Mouse (Mus musculus): ENCODE measurements at regions not wholly inside any gene's neighbourhood (a gene's known extent, or its start where the extent isn't known, plus 50 kb on each side); places are given as distances from the start of the nearest gene placed in this dataset.

DNA sequence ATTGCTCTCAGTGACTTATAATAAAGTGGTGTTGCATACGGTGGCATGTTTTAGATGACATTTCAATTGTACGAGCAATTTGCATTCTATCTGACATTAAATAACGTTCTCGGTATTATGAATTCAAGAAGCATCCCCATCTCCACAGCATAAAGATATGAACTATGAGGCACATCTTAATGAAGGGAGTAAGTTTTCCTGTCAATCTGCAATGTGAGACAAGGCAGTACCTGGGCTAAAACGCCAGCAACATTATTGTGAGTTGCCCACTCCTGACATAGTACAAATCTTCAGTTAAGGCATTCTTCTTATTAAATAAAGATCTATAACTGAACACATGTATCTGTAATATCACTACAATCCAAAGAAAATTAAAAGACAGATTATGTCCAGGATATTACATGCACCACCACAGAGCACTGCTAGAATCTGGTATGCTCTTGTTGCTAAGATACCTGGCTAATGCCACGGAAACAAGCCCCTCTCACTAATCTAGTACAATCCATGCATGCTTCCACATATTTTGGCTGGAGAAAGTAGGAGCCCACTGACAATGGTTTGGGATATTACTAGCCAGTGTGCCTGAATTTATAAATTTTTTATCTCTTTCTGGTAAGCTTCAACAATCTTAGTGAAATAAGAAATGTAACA is 349.2 kb upstream of the Pitx2 start:
- H3K27ac ChIP-seq (ENCODE audit: insufficient read depth, low read depth, low read length, poor library complexity, severe bottlenecking) = no peak overlapping the region
- no peaks in the 10 kb centered on the region for H3K36me3 ChIP-seq (ENCODE audit: control insufficient read depth, insufficient read depth, low read length, poor library complexity, severe bottlenecking)
- H3K9me3 ChIP-seq (ENCODE audit: control insufficient read depth, insufficient read depth, low read depth, low read length) = no peaks in the 10 kb centered on the region
- H3K4me1 ChIP-seq (ENCODE audit: control insufficient read depth in 2 of 2, insufficient read depth in 2 of 2, low read length in 2 of 2, poor library complexity in 1 of 2) = no peaks in the 10 kb centered on the region
- no peak overlapping the region for H3K9ac ChIP-seq (ENCODE audit: insufficient read depth, low read depth, low read length, poor library complexity, severe bottlenecking)
- DNase-seq (ENCODE audit: low read depth, low spot score) = no peak
- no peak overlapping the region for H3K4me3 ChIP-seq (ENCODE audit: insufficient read depth in 1 of 2, low read depth in 1 of 2, low read length in 2 of 2, poor library complexity in 1 of 2, severe bottlenecking in 1 of 2)
- in situ Hi-C loops (cut with MboI; ENCODE audit: low sequenced_read_pairs in 2 of 2, unreplicated experiment in 2 of 2) = no loop called here
- TF ChIP-seq CHD2 (IDR thresholded peaks at IDR 0.05; ENCODE audit: low read depth, low read length) = no peak
- TF ChIP-seq MAFK (IDR thresholded peaks at IDR 0.05; ENCODE audit: insufficient read depth, low read depth, low read length) = no peak
- no peak for TF ChIP-seq ZC3H11A (IDR thresholded peaks at IDR 0.05; ENCODE audit: borderline replicate concordance, low read depth, low read length)
- no peak for TF ChIP-seq HCFC1 (IDR thresholded peaks at IDR 0.05; ENCODE audit: borderline replicate concordance, insufficient read depth, low read length)
- no peak for TF ChIP-seq ZNF384 (IDR thresholded peaks at IDR 0.05; ENCODE audit: low read depth, low read length)

DNA sequence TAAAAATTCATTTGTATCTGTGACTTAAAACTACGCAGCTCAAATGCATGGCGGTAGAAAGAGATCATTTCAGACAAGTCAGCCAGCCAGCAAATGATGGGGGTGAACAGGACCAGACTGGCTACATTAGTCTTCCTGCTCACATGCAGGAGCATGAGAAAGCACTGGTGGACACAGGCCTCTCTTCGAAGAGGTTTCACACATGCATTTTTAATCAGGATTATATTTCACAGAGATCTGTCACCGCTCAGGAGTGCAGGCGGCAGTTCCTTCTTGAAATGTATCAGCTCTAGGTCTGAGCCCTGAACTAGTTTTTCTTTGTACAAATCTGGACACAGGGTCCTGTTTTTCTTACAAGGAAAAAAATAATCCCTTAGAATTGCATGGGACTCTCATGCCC is 343.2 kb upstream of the Pitx2 start:
- no peaks in the 10 kb centered on the region for H3K36me3 ChIP-seq (ENCODE audit: control insufficient read depth, insufficient read depth, low read length, poor library complexity, severe bottlenecking)
- DNase-seq (ENCODE audit: low read depth, low spot score) = no peak
- H3K4me1 ChIP-seq (ENCODE audit: control insufficient read depth in 2 of 2, insufficient read depth in 2 of 2, low read length in 2 of 2, poor library complexity in 1 of 2) = no peaks in the 10 kb centered on the region
- in situ Hi-C loops (cut with MboI; ENCODE audit: low sequenced_read_pairs in 2 of 2, unreplicated experiment in 2 of 2) = no loop called here
- no peak overlapping the region for H3K27ac ChIP-seq (ENCODE audit: insufficient read depth, low read depth, low read length, poor library complexity, severe bottlenecking)
- no peak overlapping the region for H3K9ac ChIP-seq (ENCODE audit: insufficient read depth, low read depth, low read length, poor library complexity, severe bottlenecking)
- H3K9me3 ChIP-seq (ENCODE audit: control insufficient read depth, insufficient read depth, low read depth, low read length) = no peaks in the 10 kb centered on the region
- no peak overlapping the region for H3K4me3 ChIP-seq (ENCODE audit: insufficient read depth in 1 of 2, low read depth in 1 of 2, low read length in 2 of 2, poor library complexity in 1 of 2, severe bottlenecking in 1 of 2)
- no peak for TF ChIP-seq CHD2 (IDR thresholded peaks at IDR 0.05; ENCODE audit: low read depth, low read length)
- no peak for TF ChIP-seq ZC3H11A (IDR thresholded peaks at IDR 0.05; ENCODE audit: borderline replicate concordance, low read depth, low read length)
- no peak for TF ChIP-seq MAFK (IDR thresholded peaks at IDR 0.05; ENCODE audit: insufficient read depth, low read depth, low read length)
- TF ChIP-seq HCFC1 (IDR thresholded peaks at IDR 0.05; ENCODE audit: borderline replicate concordance, insufficient read depth, low read length) = no peak
- TF ChIP-seq ZNF384 (IDR thresholded peaks at IDR 0.05; ENCODE audit: low read depth, low read length) = no peak

DNA sequence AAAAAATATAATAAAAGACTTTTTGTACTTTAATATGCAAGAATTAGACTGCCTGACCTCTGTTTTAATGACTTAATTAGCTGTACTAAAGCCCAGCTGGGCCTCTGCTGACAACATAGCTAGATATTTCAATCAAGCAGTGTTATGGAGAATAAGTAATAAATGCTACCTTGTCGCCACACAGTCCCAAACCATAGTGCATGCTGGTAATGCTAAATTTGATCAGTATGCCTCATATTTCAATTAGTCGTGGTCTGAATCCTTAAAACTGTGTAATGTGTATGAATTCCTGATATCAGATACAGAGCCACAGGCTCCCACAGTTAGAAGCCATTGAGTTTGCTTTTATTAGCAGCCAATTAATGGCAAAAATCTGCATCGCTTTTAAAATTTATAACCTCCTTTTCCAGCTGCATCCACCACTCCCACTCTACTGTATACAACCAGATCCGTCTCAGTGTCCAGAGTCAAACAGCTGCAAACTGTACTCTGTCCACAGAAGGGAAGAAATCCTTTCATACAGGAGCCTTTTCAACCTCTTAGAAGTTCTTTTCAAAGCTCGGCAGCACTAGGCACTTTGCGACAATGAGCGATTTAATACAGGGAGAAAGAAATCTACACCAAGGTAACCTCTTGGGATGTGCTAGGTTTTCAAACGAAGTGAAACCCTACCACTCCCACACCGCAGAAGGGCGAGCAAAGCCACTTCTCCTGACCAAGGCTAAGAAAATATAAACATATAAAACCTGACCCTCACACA is 317.8 kb upstream of the Pitx2 start:
- Histone ChIP-seq H3K9ac (ENCODE audit: insufficient read depth, low read depth, low read length, poor library complexity, severe bottlenecking) (no peak overlapping the region), H3K27ac (ENCODE audit: insufficient read depth, low read depth, low read length, poor library complexity, severe bottlenecking) (no peak overlapping the region), H3K4me1 (ENCODE audit: control insufficient read depth in 2 of 2, insufficient read depth in 2 of 2, low read length in 2 of 2, poor library complexity in 1 of 2) (no peaks in the 10 kb centered on the region), H3K9me3 (ENCODE audit: control insufficient read depth, insufficient read depth, low read depth, low read length) (no peaks in the 10 kb centered on the region), H3K36me3 (ENCODE audit: control insufficient read depth, insufficient read depth, low read length, poor library complexity, severe bottlenecking) (no peaks in the 10 kb centered on the region), H3K4me3 (ENCODE audit: insufficient read depth in 1 of 2, low read depth in 1 of 2, low read length in 2 of 2, poor library complexity in 1 of 2, severe bottlenecking in 1 of 2) (no peak overlapping the region)
- TF ChIP-seq MAFK (IDR thresholded peaks at IDR 0.05; ENCODE audit: insufficient read depth, low read depth, low read length) (no peak), ZC3H11A (IDR thresholded peaks at IDR 0.05; ENCODE audit: borderline replicate concordance, low read depth, low read length) (no peak), CHD2 (IDR thresholded peaks at IDR 0.05; ENCODE audit: low read depth, low read length) (no peak), HCFC1 (IDR thresholded peaks at IDR 0.05; ENCODE audit: borderline replicate concordance, insufficient read depth, low read length) (no peak), ZNF384 (IDR thresholded peaks at IDR 0.05; ENCODE audit: low read depth, low read length) (no peak)
- in situ Hi-C loops (cut with MboI; ENCODE audit: low sequenced_read_pairs in 2 of 2, unreplicated experiment in 2 of 2) = no loop called here
- no peak for DNase-seq (ENCODE audit: low read depth, low spot score)

DNA sequence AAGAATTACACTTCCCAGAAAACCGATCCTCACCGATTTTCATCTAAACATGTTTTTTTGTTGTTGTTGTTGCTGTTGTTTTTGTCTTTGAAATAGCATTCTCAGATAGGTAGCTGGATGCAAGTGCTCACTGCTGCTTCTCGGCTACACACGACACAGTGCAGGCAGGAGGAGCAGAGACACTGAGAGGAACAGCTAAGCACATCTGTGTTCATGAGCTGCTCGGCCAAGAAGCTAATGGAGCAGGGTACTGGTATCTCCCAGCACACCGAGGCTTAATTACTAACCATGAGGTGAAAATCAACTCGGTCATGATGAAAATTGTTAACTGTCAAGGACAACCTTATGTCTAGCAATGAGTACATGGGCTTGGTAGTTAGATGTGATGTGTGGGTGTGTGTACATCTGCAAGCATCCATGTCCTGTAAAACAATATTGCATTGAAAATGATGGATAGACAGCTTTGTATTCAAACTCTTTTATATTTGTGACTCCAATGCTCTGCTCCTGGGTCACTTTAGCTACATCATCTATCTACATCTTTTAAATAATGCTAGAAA is 316.0 kb upstream of the Pitx2 start:
- Histone ChIP-seq H3K9ac (ENCODE audit: insufficient read depth, low read depth, low read length, poor library complexity, severe bottlenecking) (no peak overlapping the region), H3K4me3 (ENCODE audit: insufficient read depth in 1 of 2, low read depth in 1 of 2, low read length in 2 of 2, poor library complexity in 1 of 2, severe bottlenecking in 1 of 2) (no peak overlapping the region), H3K27ac (ENCODE audit: insufficient read depth, low read depth, low read length, poor library complexity, severe bottlenecking) (no peak overlapping the region), H3K9me3 (ENCODE audit: control insufficient read depth, insufficient read depth, low read depth, low read length) (no peaks in the 10 kb centered on the region), H3K36me3 (ENCODE audit: control insufficient read depth, insufficient read depth, low read length, poor library complexity, severe bottlenecking) (no peaks in the 10 kb centered on the region), H3K4me1 (ENCODE audit: control insufficient read depth in 2 of 2, insufficient read depth in 2 of 2, low read length in 2 of 2, poor library complexity in 1 of 2) (no peaks in the 10 kb centered on the region)
- TF ChIP-seq HCFC1 (IDR thresholded peaks at IDR 0.05; ENCODE audit: borderline replicate concordance, insufficient read depth, low read length) (no peak), ZC3H11A (IDR thresholded peaks at IDR 0.05; ENCODE audit: borderline replicate concordance, low read depth, low read length) (no peak), ZNF384 (IDR thresholded peaks at IDR 0.05; ENCODE audit: low read depth, low read length) (no peak), MAFK (IDR thresholded peaks at IDR 0.05; ENCODE audit: insufficient read depth, low read depth, low read length) (no peak), CHD2 (IDR thresholded peaks at IDR 0.05; ENCODE audit: low read depth, low read length) (no peak)
- in situ Hi-C loops (cut with MboI; ENCODE audit: low sequenced_read_pairs in 2 of 2, unreplicated experiment in 2 of 2) = no loop called here
- no peak for DNase-seq (ENCODE audit: low read depth, low spot score)
